Mouse (Mus musculus) gastrocnemius, adult 8-10 months (tissue): ENCODE results near the gene Uhmk1. TPM values are rescaled to one million over a fixed set of nuclear protein-coding genes. Genes with fewer than 3 reads are reported as not detected.

Source experiments
- total RNA-seq, 4 experiments: library from RNA; stranded (reverse); gene quantifications; 2 replicates each; pipeline ENCODE4 v1.2.4; 2022

The Uhmk1 gene
- total RNA-seq, 4 experiments from 2014 or later: 11.8 to 19.2 (median 13.3) TPM

Other genes starting within 250 kb of the Uhmk1 start
- gene Hsd17b7, start 246.2 kb downstream of the Uhmk1 start, total RNA-seq: 10 to 100 TPM in 2 of 4 experiments, 1 to 10 TPM in 2; 8.9 to 15.5 (median 11.1) TPM
- 10 to 100 TPM; 10.7 to 20.9 (median 16.8) TPM for gene Ddr2, start 104.6 kb downstream of the Uhmk1 start, total RNA-seq
- 10 to 100 TPM; 41.6 to 64.9 (median 48.9) TPM for gene Uap1, start 40.4 kb downstream of the Uhmk1 start, total RNA-seq
- gene Sh2d1b2, start 17.4 kb upstream of the Uhmk1 start, total RNA-seq: not detected
- not detected for gene Sh2d1b1, start 61.9 kb upstream of the Uhmk1 start, total RNA-seq
- under 1 TPM; 0.15 to 0.68 (median 0.39) TPM for gene Gm7694, start 90.9 kb upstream of the Uhmk1 start, total RNA-seq
- not detected for gene Spata46, start 93.4 kb upstream of the Uhmk1 start, total RNA-seq